Mouse (Mus musculus) frontal cortex, postnatal 36 days (tissue): ENCODE data around the gene Sphk2.
"Not testable (repeated sequence)": the region's sequence is repeated elsewhere in the genome, so short reads cannot be mapped to it uniquely, and the experiment has no call there.

Experiments
- DNase-seq, 2 experiments: peaks; one replicate each; pipeline ENCODE4 v3.0.0; 2022; ENCODE audit warnings: low spot score in 2 of 2

Sphk2 gene

GRCm38 (mm10) chr7:45693921-45694591 lies 23.7 kb downstream of the Sphk2 start, which contains the start of gene Sec1:
TSS of gene Sec1 (minus strand) at chr7:45694402.
- no peak for DNase-seq

- DNase-seq, result no peak
Observed at GRCm38 (mm10) chr7:45692364-45692763, 25.4 kb downstream of the Sphk2 start.

- DNase-seq, result no peak
Observed at GRCm38 (mm10) chr7:45689800-45690199, 28.0 kb downstream of the Sphk2 start.

GRCm38 (mm10) chr7:45689099-45689498 lies 28.7 kb downstream of the Sphk2 start:
- no peak for DNase-seq

GRCm38 (mm10) chr7:45686841-45687240 lies 31.0 kb downstream of the Sphk2 start:
- no peak for DNase-seq

GRCm38 (mm10) chr7:45685811-45686210 lies 32.0 kb downstream of the Sphk2 start:
- no peak for DNase-seq

GRCm38 (mm10) chr7:45683396-45684050 lies 34.3 kb downstream of the Sphk2 start, which contains the start of gene Ntn5:
TSS of gene Ntn5 (plus strand) at chr7:45684022.
- no peak for DNase-seq

GRCm38 (mm10) chr7:45682144-45683126 lies 35.4 kb downstream of the Sphk2 start:
- DNase-seq, result peak; percentile 81 to 87

- DNase-seq, result no peak
Observed at GRCm38 (mm10) chr7:45681046-45681736, 36.6 kb downstream of the Sphk2 start.

GRCm38 (mm10) chr7:45679966-45680621 lies 37.7 kb downstream of the Sphk2 start:
- DNase-seq, result no peak

- DNase-seq, result no peak
Observed at GRCm38 (mm10) chr7:45678513-45678912, 39.3 kb downstream of the Sphk2 start.

GRCm38 (mm10) chr7:45677627-45678295 lies 40.0 kb downstream of the Sphk2 start:
- no peak for DNase-seq

- DNase-seq, result no peak
Observed at GRCm38 (mm10) chr7:45668921-45669320, 48.9 kb downstream of the Sphk2 start.

GRCm38 (mm10) chr7:45667761-45668160 lies 50.0 kb downstream of the Sphk2 start:
- DNase-seq, result no peak

GRCm38 (mm10) chr7:45666161-45666560 lies 51.6 kb downstream of the Sphk2 start, which contains the start of gene Fut2:
TSS of gene Fut2 (minus strand) at chr7:45666394.
- no peak for DNase-seq

- no peak for DNase-seq
Observed at GRCm38 (mm10) chr7:45665303-45666138, 52.3 kb downstream of the Sphk2 start.

GRCm38 (mm10) chr7:45661702-45662101 lies 56.1 kb downstream of the Sphk2 start:
- not testable (repeated sequence) for DNase-seq

GRCm38 (mm10) chr7:45660746-45661478 lies 56.9 kb downstream of the Sphk2 start:
- no peak for DNase-seq
